Mouse (Mus musculus): ENCODE measurements around the gene Zfp709. TPM values are rescaled to one million over a fixed set of nuclear protein-coding genes. Genes with fewer than 3 reads are reported as not detected.
"Not testable (repeated sequence)": the region's sequence is repeated elsewhere in the genome, so short reads cannot be mapped to it uniquely, and the experiment has no call there.

Gene Zfp709
- polyA plus RNA-seq, 1 experiment = 0.52 TPM

DNA sequence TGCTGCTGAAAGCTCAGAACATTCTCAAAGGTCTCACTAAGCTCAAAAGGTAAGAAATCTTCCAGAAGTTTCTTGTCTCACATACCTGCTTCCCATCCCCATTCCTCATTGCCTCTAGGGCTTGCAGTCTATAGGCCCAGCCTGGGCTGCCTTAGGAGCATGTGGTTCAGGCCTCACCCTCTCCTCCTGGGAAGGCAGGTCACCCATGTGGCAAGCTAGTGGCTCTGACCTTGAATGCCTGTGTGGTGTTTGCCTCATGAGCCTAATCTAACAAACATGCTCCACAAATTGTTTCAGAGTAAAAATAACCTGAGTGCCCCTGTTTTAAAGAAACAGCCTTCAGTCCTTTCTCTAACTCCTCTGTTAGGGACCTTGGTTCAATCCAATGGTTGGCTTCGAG, 20.3 kb upstream of the Zfp709 start:
- not testable (repeated sequence) for DNase-seq; H3K4me3 ChIP-seq (ENCODE audit: insufficient read depth, low read depth, low read length); H3K27ac ChIP-seq (ENCODE audit: insufficient read depth, low read depth, low read length); H3K27me3 ChIP-seq (replicated peaks; ENCODE audit: control insufficient read depth, insufficient read depth, low read length); H3K4me1 ChIP-seq (ENCODE audit: control insufficient read depth, insufficient read depth, low read length); H3K36me3 ChIP-seq (ENCODE audit: control insufficient read depth, insufficient read depth, low read length)
- WGBS = 72% methylated on average over 1 of the region's 1 CpGs

DNA sequence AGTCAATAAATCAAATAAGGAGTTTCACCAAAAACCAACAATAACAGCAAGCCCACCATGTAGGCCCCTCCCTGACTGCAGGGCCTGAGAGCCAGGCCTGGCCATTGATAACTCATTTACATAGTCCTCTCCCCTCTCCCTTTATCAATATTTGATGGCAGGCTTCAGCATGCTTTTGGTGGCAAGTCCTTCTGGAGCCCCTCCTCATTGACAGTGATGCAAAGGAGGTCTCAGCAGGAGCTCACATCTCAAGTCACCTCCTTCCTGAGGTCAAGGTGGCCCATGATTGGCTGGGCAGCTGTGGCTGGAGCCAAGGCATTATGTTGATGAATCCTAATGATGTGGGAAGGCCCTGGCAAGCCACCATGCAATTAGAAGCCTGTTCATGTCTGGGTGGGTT, 19.8 kb upstream of the Zfp709 start:
- not testable (repeated sequence) for H3K27ac ChIP-seq (ENCODE audit: insufficient read depth, low read depth, low read length); H3K4me1 ChIP-seq (ENCODE audit: control insufficient read depth, insufficient read depth, low read length); H3K4me3 ChIP-seq (ENCODE audit: insufficient read depth, low read depth, low read length); H3K27me3 ChIP-seq (replicated peaks; ENCODE audit: control insufficient read depth, insufficient read depth, low read length); DNase-seq; H3K36me3 ChIP-seq (ENCODE audit: control insufficient read depth, insufficient read depth, low read length)

DNA sequence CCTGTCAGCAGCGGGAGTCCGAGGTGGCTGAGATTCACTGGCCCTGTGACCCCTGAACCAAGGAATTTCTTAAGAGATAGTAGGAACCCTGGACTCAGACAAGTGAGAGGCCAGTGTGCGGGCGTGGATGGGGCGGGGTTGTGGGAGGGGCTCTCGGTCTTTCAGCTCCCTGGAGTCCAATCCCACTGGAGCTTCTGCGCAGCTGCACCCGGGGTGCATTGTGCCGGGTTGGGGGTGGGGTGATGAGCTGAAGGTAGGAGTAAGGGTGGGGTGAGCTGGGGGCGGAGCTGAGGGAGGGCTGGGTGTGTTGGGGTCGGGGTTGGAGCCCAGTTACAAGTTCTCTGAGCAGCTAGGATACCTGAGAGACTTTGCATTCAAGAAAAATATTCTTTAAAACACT, 18.8 kb downstream of the Zfp709 start:
- not testable (repeated sequence) for H3K4me1 ChIP-seq (ENCODE audit: control insufficient read depth, insufficient read depth, low read length); H3K27me3 ChIP-seq (replicated peaks; ENCODE audit: control insufficient read depth, insufficient read depth, low read length); DNase-seq; H3K4me3 ChIP-seq (ENCODE audit: insufficient read depth, low read depth, low read length); H3K27ac ChIP-seq (ENCODE audit: insufficient read depth, low read depth, low read length); H3K36me3 ChIP-seq (ENCODE audit: control insufficient read depth, insufficient read depth, low read length)
- 58% methylated on average over 11 of the region's 11 CpGs for WGBS

DNA sequence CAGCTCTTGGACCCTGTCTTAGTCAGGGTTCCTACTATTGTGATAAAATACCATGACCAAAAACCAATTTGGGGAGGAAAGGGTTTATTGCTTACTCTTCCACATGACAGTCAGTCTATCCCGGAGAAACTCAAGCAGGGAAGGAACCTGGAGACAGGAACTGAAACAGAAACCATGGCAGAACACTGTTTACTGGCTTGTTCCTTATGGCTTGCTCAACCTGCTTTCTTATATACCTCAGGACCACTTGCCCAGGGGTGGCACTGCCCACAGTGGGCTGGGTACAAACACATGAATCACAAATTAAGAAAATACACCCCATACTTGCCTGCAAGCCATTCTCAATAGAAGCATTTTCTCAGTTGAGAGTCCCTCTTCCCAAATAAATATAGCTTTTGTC, 21.3 kb downstream of the Zfp709 start:
- H3K4me3 ChIP-seq (ENCODE audit: insufficient read depth, low read depth, low read length); H3K27me3 ChIP-seq (replicated peaks; ENCODE audit: control insufficient read depth, insufficient read depth, low read length); H3K4me1 ChIP-seq (ENCODE audit: control insufficient read depth, insufficient read depth, low read length); H3K27ac ChIP-seq (ENCODE audit: insufficient read depth, low read depth, low read length); DNase-seq; H3K36me3 ChIP-seq (ENCODE audit: control insufficient read depth, insufficient read depth, low read length): not testable (repeated sequence)
- WGBS = 49% methylated on average over 1 of the region's 1 CpGs

DNA sequence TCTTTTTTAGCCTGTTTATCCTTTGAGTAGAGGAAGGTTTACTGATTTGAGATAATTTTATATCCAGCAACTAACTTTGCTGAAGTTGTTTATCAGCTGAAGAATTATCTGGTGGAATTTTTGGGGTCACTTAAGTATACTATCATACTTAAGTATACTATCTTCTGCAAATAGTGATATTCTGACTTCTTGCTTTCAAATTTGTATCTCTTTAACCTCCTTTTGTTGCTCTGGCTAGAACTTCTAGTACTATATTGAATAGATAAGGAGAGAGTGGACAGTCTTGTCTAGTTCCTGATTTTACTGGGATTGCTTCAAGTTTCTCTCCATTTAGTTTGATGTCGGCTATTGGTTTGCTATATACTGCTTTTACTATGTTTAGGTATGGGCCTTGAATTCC, 25.0 kb downstream of the Zfp709 start:
- TF ChIP-seq POLR2A (IDR thresholded peaks at IDR 0.05; ENCODE audit: low read depth, low read length) (no peak), CTCF (conservative IDR thresholded peaks at IDR 0.05; ENCODE audit: insufficient read depth, insufficient read length, low read depth, low read length) (no peak)
- Histone ChIP-seq H3K36me3 (ENCODE audit: control insufficient read depth, insufficient read depth, low read length) (no peaks in the 10 kb centered on the region), H3K4me3 (ENCODE audit: insufficient read depth, low read depth, low read length) (no peak overlapping the region), H3K27ac (ENCODE audit: insufficient read depth, low read depth, low read length) (no peak overlapping the region), H3K4me1 (ENCODE audit: control insufficient read depth, insufficient read depth, low read length) (no peaks in the 10 kb centered on the region; the same call in 1 of the 2 replicates), H3K27me3 (replicated peaks; ENCODE audit: control insufficient read depth, insufficient read depth, low read length) (no peaks in the 10 kb centered on the region)
- 93% methylated on average over 1 of the region's 1 CpGs for WGBS
- no peak for DNase-seq

DNA sequence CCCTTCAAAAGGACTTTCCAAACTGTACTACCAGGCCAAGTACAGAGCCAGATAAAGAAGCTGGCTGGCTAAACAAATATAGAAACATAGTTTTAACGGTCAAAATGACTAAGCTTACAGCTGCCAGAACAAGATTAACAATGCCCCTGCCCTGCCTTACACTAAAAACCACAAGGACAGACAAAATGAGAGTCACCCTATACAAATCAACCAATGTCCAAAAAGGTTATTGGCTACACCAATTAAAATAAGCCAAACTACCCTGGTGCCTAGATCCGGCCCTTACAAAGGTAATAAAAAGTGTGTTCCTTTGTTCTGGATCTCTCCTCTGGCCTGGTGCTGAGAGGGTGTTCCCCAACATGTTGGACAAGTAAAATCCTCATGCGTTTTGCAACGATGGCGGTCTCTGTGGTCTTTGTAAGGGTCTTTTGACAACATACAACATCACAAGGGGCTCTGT, 26.0 kb downstream of the Zfp709 start:
- no peak for DNase-seq
- Histone ChIP-seq H3K36me3 (ENCODE audit: control insufficient read depth, insufficient read depth, low read length) (no peaks in the 10 kb centered on the region), H3K27ac (ENCODE audit: insufficient read depth, low read depth, low read length) (peak overlapping the region; percentile 84), H3K4me1 (ENCODE audit: control insufficient read depth, insufficient read depth, low read length) (no peaks in the 10 kb centered on the region; the same call in 1 of the 2 replicates), H3K27me3 (replicated peaks; ENCODE audit: control insufficient read depth, insufficient read depth, low read length) (no peaks in the 10 kb centered on the region), H3K4me3 (ENCODE audit: insufficient read depth, low read depth, low read length) (peak overlapping the region; percentile 75)
- TF ChIP-seq POLR2A (IDR thresholded peaks at IDR 0.05; ENCODE audit: low read depth, low read length) (no peak), CTCF (conservative IDR thresholded peaks at IDR 0.05; ENCODE audit: insufficient read depth, insufficient read length, low read depth, low read length) (no peak)
- 96% methylated on average over 5 of the region's 5 CpGs for WGBS

DNA sequence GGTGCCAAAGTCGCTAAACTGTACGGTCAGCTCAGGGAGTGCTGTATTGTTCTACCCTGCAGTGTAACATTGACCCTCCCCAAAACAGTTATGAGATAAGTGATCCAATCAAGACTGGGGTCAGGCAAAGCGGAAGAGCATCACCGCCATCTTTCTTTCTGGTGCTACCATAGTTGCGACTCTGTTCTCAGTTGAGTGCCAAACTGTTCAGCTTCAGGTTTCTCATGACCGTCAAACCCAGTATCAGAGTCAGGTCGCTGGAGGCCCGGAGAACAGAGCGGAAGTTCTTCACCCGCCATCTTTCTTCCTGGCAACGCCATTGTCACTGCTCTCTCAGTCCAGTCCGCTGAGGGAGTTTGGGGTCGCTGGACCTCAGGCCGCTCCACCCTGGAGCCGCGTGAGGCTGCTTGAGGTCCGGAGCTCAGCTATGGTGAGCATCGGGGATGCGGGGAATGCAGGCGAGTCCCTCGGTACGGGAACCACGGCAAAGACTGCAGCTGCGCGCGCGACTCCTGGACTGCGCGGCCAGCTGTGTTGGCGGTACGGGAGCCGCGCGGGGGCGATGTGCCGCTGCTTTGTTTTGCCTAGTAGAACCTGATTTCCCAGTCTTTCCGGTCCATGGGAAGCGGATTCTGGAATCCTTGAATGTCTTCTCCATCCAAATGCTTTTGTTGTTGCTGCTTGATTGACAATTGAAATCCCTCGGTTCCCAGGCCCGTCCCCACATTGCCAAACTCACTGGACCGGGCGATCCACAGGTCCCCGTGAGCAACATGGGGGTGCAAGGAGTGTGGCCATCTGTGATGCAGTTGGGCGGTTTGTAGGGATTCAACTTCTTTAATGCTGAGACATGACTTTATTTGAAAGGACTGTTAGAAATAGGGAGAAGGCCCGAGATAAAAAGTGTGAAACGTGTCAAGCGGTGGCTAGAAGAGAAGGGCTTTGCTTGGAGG, 26.8 kb downstream of the Zfp709 start, which contains the start of the genes Zfp882 and Zfp617:
Gene Zfp882, plus strand, starts transcription at position 300 of the 953 bp plus-strand sequence.
Gene Zfp617, plus strand, starts transcription at position 327 of the 953 bp plus-strand sequence.
- Histone ChIP-seq H3K4me1 (ENCODE audit: control insufficient read depth, insufficient read depth, low read length) (no peaks in the 10 kb centered on the region; the same call in 1 of the 2 replicates), H3K36me3 (ENCODE audit: control insufficient read depth, insufficient read depth, low read length) (no peaks in the 10 kb centered on the region), H3K27me3 (replicated peaks; ENCODE audit: control insufficient read depth, insufficient read depth, low read length) (no peaks in the 10 kb centered on the region), H3K4me3 (ENCODE audit: insufficient read depth, low read depth, low read length) (peak within 1 kb of the TSS; percentile 75), H3K27ac (ENCODE audit: insufficient read depth, low read depth, low read length) (peak within 1 kb of the TSS; percentile 84)
- peak; percentile 95 for DNase-seq
- WGBS = 7% methylated on average over 47 of the region's 47 CpGs
- TF ChIP-seq CTCF (conservative IDR thresholded peaks at IDR 0.05; ENCODE audit: insufficient read depth, insufficient read length, low read depth, low read length) (peak; percentile 64), POLR2A (IDR thresholded peaks at IDR 0.05; ENCODE audit: low read depth, low read length) (peak; percentile 49)

All from kidney, adult 2 months (tissue).